Mouse (Mus musculus): ENCODE results near the gene Gm28539.
"Not testable (repeated sequence)": the region's sequence is repeated elsewhere in the genome, so short reads cannot be mapped to it uniquely, and the experiment has no call there.

The Gm28539 gene

DNA sequence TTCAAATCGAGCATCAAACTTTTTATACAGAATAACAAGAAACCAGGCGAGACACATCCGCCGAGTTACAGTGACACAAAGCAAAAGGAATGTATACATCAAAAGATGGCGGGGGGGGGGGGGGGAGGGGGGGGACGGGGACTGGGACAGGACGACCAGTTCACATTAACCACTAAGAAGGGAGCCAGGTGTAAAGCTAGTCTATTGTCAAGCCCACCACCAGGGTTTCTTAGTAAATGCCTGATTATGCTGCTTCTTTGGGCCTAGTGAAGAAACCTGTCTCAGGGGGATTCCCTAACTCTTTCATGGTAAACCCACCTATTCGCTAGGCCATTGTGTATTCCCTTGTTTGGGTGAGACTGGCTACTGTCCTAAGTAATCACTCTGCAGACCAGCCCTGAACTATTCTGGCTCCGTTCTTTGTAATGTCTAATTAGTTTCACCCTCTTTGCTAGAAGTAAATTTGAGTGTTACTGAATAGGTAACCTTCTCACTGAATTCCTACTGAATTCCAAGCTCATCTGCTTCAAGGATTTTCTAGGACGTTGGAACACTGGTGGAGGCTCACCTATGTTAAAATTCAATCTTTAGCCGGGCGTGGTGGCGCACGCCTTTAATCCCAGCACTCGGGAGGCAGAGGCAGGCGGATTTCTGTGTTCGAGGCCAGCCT, 13.3 kb downstream of the Gm28539 start:
- not testable (repeated sequence) for DNase-seq (ENCODE audit: low read depth, low spot score)

DNA sequence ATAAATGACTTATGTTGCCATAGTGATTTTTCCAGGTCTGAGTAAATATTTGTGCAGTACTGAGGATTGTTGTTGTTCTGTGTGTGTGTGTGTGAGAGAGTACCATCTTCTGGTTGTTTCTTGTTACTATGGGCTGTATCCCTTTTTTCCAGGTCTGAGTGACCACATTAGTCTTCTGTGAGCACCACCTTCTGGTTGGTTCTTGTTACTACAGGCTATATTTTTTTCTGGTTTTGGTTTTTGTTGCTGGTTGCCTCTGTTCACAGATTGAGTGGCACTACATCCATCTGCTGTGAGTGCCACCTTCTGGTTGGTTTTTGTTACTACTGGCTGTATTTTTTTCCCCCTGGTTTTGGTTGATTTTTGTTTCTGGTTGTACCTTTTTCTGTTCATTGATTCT, 22.2 kb downstream of the Gm28539 start:
- peak; percentile 62 for DNase-seq (ENCODE audit: low read depth, low spot score)

DNA sequence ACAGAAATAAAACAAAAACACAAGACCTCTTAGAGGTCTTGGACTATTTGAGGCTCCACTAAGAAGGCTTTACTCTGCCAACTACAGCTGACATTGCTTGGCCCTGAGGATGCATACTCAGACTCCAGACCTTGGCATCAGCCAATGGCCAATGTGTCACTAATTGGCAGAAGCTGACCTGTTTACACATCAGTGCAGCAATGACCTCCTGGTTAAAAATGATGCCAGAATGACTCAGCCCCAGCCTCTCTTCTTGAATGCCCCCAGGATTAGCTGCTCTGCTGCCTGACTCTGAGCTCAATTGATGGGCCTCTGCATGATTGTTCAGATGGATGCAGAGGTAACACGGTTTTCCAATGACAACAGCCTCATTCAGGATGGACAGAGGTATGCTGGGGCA, 23.8 kb downstream of the Gm28539 start:
- DNase-seq (ENCODE audit: low read depth, low spot score): no peak

DNA sequence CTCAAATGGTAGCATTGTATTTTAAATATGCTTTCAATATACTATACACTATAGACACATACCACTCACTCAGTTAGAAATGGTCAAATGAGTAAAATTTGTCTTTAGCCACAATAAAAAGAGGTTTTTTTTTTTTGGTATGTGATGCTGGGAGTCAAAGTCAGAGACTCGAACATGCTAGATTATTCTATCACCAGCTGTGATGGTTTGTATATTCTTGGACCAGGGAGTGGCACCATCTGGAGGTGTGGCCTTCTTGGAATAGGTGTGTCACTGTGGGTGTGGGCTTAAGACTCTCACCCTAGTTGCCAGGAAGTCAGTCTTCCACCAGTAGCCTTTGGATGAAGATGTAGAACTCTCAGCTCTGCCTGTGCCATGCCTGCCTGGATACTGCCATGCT, 34.1 kb downstream of the Gm28539 start:
- not testable (repeated sequence) for DNase-seq (ENCODE audit: low read depth, low spot score)

DNA sequence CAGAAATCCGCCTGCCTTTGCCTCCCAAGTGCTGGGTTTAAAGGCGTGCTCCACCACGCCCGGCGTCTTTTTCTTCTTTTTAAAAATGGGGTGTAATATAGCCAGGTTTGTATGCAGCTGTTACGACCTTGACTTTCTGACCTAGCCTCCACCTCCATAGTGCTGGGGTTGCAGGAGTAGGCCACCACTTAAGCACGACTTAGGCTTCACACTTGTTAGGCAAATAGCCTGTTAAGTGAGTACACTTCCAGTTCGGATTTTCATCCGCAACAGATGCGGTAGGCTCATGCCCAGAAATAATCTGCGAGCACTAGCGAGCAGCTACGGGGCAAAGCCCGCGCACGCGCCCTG, 39.7 kb downstream of the Gm28539 start:
- no peak for DNase-seq (ENCODE audit: low read depth, low spot score)

DNA sequence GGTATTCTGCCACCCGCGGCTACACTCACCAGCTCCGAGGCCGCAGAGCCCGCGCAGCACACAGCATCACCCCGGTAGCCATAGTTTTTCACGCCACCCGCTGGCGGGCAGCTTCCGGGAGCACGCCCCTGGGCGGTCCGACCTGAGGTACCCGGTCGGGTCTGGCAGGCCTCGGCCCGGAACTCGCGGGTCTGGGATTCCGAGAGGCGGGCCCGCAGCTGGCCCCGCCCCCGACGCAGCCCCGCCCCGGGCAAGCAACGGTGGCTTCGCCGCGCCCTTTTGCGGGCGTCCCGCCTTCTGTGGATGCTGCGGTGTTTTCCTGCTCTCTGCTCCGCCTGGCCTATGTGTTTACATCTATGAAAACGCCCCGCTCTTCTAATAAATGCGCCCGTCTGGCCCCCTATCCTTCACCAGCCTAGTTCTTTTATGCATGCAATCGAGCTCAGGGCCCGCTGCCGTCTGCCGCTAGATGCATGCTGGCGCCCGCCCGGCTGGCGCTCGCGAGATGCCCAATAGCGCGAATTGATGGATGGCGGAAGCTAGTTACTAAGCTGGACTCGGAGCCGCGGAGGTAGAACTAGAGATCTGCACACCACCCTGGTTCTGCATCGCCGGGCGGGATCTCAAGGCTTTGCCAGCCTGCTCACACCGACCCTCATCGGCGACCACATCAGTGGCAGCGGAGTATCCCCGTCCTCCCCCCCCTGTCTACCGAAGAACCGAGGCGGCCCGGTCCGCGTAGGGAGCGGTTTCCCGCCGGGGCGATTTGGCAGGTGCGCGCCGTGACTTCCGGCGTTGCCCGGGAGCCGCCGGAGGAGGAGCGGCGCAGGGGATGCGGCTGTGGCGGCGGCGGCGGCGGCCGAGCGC, 40.3 kb downstream of the Gm28539 start, which contains the start of the genes Mrpl40 and Hira:
Gene Mrpl40, minus strand, starts transcription at position 421 of the 867 bp plus-strand sequence.
Gene Hira, plus strand, starts transcription at position 596 of the 867 bp plus-strand sequence.
- peak; percentile 95 for DNase-seq (ENCODE audit: low read depth, low spot score)

DNA sequence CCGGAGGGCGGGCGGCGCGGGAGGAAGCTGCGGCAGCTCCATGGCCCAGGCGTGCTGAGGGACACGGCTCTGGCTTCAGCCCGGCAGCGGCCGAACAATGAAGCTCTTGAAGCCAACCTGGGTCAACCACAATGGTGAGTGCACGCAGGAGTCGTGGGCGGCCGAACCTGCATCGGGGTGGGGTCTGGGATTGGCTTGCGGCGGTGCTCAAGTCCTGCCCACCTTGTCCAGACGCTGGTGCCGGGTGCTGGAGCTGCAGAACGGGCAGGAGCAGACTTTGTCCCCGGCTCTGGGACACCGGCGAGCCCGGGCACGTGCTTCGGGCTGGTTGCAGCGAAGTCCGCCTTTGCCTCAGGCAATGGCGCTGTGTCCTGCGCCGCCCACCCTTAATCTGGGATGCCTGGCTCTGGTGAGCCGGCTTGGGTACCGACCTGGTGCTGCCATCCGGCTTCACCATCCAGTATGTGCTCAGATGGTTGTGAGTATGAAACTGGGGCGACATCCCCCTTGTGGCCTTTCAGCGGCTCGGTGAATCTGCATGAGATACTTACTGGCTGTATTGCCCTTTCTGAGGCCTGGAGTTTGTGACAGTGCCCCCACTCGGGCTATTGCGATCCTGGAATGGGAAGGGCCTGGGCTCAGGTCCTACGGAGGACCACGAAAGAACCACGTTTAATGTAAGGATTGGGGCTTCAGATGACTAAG, 41.2 kb downstream of the Gm28539 start:
- DNase-seq (ENCODE audit: low read depth, low spot score): peak; percentile 84

DNA sequence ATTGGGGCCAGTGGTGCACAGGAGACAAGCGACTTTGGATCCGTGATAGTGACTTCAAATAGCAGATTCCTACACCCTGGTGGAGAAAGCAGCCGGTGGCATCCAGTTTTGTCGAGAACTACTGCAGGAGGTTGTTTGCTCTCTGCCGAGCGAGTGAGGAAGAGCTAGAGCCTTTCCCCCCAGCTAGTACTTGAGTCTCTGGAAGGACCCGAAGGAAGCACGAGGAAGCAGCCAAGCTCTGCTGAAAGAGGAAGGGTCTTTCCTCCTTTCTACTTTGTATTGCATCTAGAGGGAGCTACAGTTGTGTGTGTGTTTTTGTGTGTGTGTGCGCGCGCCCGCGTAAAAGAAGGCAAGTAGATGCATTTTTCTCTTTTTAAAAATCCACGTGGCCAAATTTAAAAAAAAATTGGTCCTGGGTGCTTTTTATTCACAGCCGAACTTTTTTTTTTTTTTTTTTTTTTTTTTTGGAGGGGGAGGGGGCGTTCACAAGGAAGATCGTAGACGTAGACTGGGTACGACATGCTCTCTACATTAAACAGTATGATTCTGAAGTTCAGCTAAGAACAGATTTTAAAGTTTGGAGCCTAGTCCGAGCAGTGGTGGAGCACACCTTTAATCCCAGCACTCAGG, 41.8 kb downstream of the Gm28539 start:
- no peak for DNase-seq (ENCODE audit: low read depth, low spot score)

DNA sequence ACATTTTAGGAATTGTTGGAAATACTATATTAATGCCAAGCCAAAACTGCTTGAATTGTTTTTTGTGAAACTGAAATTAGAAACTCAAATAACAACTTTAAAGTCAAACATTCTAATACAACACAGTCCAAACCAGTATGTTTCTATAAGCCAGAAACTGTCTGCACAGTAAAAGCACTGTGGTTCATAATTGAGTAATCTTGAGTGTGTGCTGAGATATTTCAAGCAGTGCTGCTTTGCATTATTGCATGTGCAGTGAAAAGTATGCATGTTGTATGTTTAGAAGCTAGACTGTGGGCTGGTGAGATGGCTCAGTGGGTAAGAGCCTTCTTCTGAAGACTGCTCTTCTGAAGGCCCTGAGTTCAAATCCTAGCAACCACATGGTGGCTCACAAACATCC, 47.7 kb downstream of the Gm28539 start:
- no peak for DNase-seq (ENCODE audit: low read depth, low spot score)

DNA sequence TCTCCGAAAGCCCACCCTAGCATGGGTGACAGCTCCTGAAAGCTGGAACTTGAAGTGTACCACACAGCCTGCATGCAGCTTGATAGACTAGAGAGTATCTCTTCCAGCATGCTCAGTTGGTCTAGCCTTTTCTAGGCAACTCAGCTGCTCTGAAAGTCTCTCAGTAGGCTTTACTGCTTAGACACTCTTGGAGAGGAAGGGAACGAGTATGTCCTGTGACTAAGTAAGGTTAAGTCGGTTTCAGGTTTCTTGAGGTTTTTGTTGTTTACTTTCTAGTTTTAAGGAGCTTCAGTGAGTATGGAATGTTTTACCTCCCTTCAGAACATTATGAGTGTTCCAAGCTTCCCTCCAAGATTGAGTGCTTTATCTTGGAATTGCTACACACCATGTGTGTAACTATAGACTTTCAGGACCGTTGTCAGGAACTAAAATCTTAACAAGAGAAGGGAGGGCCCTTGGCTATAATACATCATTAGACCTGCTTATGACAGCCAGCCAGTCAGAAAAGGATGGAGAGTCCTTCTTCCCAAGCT, 57.5 kb downstream of the Gm28539 start:
- no peak for DNase-seq (ENCODE audit: low read depth, low spot score)

DNA sequence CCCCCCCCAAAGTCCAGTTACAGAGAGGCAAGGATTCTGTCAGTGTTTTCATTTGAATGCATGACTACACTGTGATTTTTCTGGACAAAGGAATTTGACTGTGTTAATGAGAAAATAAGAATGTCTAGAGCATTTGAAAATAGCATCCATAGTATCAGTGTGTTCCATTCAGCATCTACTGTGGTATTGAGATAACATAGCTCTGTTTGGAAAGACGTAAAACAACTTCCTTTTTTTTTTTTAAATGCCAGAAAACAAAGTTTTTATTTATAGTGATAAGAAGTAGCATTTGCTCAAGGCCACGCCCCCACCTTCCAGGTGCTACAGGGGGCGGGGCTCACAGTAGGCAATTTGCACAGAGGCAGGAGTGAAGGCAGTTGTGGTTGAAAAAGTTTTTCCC, 58.9 kb downstream of the Gm28539 start:
- DNase-seq (ENCODE audit: low read depth, low spot score): no peak

DNA sequence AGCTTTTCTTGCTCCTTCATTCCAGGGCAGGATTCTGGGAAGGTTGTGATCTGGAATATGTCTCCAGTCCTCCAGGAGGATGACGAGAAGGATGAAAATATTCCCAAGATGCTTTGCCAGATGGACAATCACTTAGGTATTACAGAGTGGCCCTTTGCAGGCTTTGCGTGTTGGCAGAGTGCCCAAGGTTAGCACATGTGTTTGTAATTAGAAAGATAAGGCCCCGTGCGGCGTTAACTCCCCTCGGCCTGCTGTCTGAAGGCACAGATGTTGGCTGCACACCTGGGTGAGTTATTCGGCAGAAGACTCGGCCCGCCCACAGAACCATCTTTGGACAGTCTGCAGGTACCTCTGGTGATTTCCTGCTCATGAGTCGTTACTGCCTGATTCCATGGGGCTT, 60.0 kb downstream of the Gm28539 start:
- DNase-seq (ENCODE audit: low read depth, low spot score): no peak

DNA sequence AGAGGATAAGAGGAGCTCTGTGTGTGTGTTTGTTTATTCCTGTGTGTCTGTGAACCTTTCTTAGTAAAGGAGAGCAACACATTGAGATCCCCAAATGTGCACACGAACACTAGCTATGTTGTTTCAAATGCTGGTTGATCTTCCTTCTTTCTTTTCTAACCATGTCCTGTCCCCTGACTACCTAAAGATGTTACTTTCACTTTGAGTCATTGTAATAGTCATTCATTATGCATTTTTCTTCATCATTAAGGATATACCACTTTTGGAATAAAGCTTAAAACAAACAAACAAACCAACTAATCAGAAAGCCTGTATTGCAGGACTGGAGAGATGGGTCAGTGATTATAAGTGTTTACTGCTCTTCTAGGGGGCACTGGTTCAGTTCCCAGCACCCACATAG, 69.3 kb downstream of the Gm28539 start:
- peak; percentile 3 for DNase-seq (ENCODE audit: low read depth, low spot score)

DNA sequence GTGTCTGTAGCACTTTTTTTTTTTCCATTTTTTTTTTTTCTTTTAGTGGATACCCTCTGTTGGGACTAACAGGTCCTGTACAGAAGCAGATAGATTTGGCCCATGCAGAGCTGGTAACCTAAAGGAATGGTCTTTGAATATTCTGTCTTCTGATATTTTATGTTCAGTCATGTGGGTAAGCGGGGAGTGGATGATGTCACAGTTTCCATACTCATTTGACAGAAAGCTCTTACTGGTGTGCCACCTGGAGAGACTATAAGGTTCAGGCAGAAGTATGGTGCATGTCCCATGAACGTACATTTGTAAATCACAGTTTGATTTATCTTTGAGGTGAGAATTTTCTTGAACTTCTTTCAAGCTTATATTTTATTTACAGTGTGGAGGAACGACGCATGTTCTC, 79.7 kb downstream of the Gm28539 start:
- DNase-seq (ENCODE audit: low read depth, low spot score): no peak

DNA sequence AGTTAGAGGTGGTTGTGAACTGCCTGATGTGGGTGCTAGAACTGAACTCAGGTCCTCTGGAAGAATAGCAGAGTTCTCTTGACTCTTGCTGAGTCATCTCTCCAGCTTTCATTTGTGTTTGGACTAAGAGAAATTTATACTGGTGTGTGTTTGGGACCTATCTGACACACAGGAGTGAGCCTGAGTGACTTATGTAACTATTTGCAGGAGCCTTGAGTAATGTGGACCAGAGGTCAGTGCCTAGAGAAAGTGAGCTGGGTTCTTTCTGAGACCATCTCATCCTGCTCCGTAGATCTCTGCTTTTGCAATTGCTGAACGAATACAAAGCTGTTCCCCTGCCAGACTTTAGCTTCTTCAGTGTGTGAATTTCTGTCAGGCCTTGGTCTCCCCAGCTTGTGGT, 85.4 kb downstream of the Gm28539 start:
- no peak for DNase-seq (ENCODE audit: low read depth, low spot score)

DNA sequence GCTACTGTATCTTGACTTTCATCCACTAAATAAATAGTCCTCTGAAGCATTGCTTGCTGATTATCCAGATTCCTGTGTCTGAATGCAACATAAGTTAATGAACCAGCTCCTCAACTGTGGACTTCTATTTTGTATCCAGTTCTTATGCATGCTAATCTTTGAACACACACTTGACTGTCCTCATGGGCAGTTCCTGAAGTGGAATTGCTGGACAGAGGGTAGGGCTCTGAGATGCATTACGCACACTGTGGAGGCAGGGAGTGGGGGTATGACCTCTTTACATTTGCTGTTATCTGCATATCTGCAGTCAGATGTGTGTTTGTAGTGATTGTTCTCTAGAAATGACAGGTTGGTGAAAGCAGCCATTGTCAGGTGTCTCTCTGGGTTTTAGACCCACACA, 91.6 kb downstream of the Gm28539 start:
- no peak for DNase-seq (ENCODE audit: low read depth, low spot score)

DNA sequence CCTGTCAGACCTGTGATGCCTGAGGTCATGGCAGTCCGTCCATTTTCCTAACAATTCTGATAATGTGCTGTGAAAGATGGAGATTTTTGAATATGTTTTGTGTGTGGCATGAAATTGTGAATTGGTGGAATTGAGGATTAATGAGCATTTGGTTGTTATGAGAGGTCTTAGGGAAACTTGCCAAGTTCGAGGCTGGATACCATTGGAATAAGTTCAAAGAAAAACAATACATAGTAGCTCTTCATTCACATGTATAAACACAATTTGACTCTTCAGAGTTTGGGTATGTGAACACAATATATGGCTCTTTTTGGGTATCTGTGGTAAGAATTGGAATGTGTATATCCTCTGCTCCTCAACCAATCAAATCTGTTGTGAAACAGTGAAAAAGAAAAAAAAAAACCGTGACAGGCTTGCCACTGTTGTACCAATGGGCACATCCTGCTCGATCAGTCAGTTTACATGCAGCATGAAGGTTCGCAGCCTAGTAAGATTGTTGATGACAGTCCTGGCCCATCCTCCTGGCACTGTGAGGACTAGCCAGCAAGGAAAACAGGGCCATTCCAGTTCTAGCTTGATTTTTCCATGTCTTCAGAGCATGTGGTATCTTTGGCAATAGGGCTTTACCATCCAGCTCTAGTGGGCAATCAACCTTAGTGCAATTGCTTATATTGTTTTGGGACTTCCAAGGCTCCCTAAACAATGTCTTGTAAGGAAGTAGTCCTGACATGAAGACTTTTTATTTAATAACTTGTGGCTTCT, 102.1 kb downstream of the Gm28539 start:
- no peak for DNase-seq (ENCODE audit: low read depth, low spot score)

DNA sequence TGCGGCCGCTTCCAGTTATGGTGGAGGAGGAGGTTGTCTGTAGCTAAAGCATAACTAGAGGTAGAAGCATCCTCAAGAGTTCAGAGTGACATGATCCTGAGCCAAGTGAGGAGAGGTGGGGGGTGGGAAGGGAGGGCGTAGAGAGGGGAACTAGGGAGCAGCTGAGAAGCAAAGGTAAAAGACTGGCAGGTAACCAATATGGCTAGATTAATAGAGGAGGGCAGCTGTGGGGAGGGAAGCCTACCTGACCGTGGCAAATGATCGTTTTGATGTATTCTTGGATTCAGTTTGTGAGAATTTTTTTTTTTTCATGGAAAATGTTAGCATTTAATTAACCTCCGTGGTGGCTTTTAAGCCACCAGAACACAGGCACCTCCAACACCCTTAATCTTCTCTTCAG, 107.5 kb downstream of the Gm28539 start:
- DNase-seq (ENCODE audit: low read depth, low spot score): no peak

DNA sequence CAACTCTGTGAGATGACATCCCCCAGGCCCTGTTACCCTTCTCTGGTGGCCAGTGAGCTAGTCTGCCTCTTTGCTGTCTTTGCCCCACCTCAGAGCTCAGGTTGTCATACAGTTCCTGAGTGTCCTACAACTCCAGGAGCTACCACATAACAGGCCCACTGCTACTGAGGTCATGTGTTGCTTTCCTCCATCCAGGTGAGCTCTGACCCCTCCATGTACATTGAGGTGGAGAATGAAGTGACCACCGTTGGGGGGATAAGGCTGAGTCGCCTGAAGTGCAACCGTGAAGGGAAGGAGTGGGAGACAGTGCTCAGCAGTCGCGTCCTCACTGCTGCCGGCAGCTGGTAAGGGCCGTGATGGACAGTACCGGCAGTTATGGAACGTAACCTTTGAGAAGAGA, 112.6 kb downstream of the Gm28539 start:
- DNase-seq (ENCODE audit: low read depth, low spot score): no peak

DNA sequence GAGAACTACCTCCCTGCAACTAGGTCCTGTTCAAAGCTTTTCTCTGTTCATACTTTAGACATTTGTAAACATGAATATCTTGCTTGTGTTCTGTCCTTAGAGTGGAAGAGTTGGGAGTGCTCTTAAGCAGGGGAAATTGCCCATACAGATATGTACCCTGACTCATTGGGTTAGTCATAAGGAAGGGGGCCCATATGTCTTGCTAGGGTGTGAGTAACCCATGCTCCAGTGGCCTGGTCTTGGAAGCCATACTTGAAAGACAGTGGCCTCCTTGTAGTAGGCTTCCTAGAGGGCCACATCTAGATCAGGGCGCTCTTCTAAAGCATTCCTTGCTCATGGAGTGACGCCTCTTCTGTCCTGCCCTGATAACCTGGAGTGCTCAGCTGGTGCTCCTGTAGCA, 114.0 kb downstream of the Gm28539 start:
- no peak for DNase-seq (ENCODE audit: low read depth, low spot score)

DNA sequence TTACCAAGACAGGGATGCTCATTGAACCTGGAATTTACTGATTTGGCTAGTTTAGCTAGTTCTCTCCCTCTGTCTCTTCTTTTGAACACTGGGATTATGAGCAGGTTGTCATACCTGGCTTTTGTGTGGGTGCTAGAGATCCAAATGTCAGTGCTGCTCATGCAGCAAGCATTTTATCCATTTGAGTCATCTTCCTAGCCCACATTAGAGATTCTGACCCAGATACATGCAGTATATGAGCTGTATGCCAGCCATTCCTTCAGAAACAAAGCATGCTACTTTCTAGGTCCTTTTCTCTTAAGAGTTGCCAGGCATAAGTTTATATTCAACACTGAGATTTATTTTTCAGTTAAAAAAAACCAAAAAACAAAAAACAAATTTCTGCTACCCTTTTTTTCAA, 116.4 kb downstream of the Gm28539 start:
- DNase-seq (ENCODE audit: low read depth, low spot score): no peak
